Mouse (Mus musculus) left cerebral cortex, adult 18-20 months (tissue): ENCODE measurements around the gene Mgarp. TPM values are rescaled to one million over a fixed set of nuclear protein-coding genes. Genes with fewer than 3 reads are reported as not detected.
A peak's percentile ranks its signal among the peaks of the same experiment; 100 is the strongest.
"Not testable (repeated sequence)": the region's sequence is repeated elsewhere in the genome, so short reads cannot be mapped to it uniquely, and the experiment has no call there.

ENCODE experiments used
- DNase-seq, 2 experiments: peaks; one replicate each; pipeline ENCODE4 v3.0.0; 2021 to 2022; ENCODE audit warnings: low spot score in 2 of 2, mixed read lengths in 1 of 2
- long read RNA-seq, 2 experiments: library from polyadenylated mRNA; stranded (forward); transcript quantifications; one replicate each; pipeline ENCODE4 v2.0.0; 2021
- total RNA-seq, 2 experiments: library from RNA; stranded (reverse); gene quantifications; 2 replicates each; pipeline ENCODE4 v1.2.3; 2021

The Mgarp gene
- total RNA-seq, result not detected
- long read RNA-seq, experiment 1, result 0 reads
- long read RNA-seq, experiment 2, result 0 reads

GRCm38 (mm10) chr3:51396219-51397068, at the start of gene Mgarp:
Gene Mgarp (minus strand): TSS chr3:51396738.
- no peak for DNase-seq

- DNase-seq, result no peak
Observed at GRCm38 (mm10) chr3:51434871-51435595, 38.5 kb upstream of the Mgarp start.

GRCm38 (mm10) chr3:51434364-51434763, 37.8 kb upstream of the Mgarp start:
- not testable (repeated sequence) for DNase-seq

GRCm38 (mm10) chr3:51425394-51425793, 28.9 kb upstream of the Mgarp start:
- no peak for DNase-seq

GRCm38 (mm10) chr3:51421921-51422320, 25.4 kb upstream of the Mgarp start:
- no peak for DNase-seq

GRCm38 (mm10) chr3:51417966-51418365, 21.4 kb upstream of the Mgarp start:
- no peak for DNase-seq

- DNase-seq, result no peak
Observed at GRCm38 (mm10) chr3:51417485-51417884, 20.9 kb upstream of the Mgarp start.

- DNase-seq, result no peak
Observed at GRCm38 (mm10) chr3:51417135-51417458, 20.6 kb upstream of the Mgarp start.

- peak in 1 of 2 experiments; percentile 9 for DNase-seq
Observed at GRCm38 (mm10) chr3:51416364-51417134, 20.0 kb upstream of the Mgarp start.

GRCm38 (mm10) chr3:51416073-51416363, 19.5 kb upstream of the Mgarp start:
- DNase-seq, result peak in 1 of 2 experiments; percentile 57

- peak; percentile 96 to 98 for DNase-seq
Observed at GRCm38 (mm10) chr3:51415098-51416072, 18.8 kb upstream of the Mgarp start, which contains the start of gene Naa15. Gene Naa15 (plus strand): TSS chr3:51415148.

- DNase-seq, result no peak
Observed at GRCm38 (mm10) chr3:51413276-51413675, 16.7 kb upstream of the Mgarp start.

- DNase-seq, result no peak
Observed at GRCm38 (mm10) chr3:51412457-51412856, 15.9 kb upstream of the Mgarp start.

GRCm38 (mm10) chr3:51408561-51409183, 12.1 kb upstream of the Mgarp start, which contains the start of gene Ndufc1:
Gene Ndufc1 (minus strand): TSS chr3:51408988.
- DNase-seq, result peak; percentile 97 to 99

- peak in 1 of 2 experiments; percentile 20 for DNase-seq
Observed at GRCm38 (mm10) chr3:51407870-51408560, 11.5 kb upstream of the Mgarp start.

- no peak for DNase-seq
Observed at GRCm38 (mm10) chr3:51402628-51403027, 6.1 kb upstream of the Mgarp start.

GRCm38 (mm10) chr3:51402054-51402453, 5.5 kb upstream of the Mgarp start:
- not testable (repeated sequence) for DNase-seq

- DNase-seq, result peak in 1 of 2 experiments; percentile 12
Observed at GRCm38 (mm10) chr3:51400682-51401081, 4.1 kb upstream of the Mgarp start.

GRCm38 (mm10) chr3:51399531-51399930, 3.0 kb upstream of the Mgarp start:
- DNase-seq, result no peak
